Mouse (Mus musculus) left cerebral cortex, adult 18-20 months (tissue): ENCODE measurements around the gene 1700001O22Rik. TPM values are rescaled to one million over a fixed set of nuclear protein-coding genes. Genes with fewer than 3 reads are reported as not detected.

Experiments
- DNase-seq, 2 experiments: peaks; one replicate each; pipeline ENCODE4 v3.0.0; 2021 to 2022; ENCODE audit warnings: low spot score in 2 of 2, mixed read lengths in 1 of 2
- total RNA-seq, 2 experiments: library from RNA; stranded (reverse); gene quantifications; 2 replicates each; pipeline ENCODE4 v1.2.3; 2021

1700001O22Rik gene
- total RNA-seq, 2 experiments from 2014 or later: 8.2 to 8.4 TPM

GRCm38 (mm10) chr2:30782312-30783290 lies 20.9 kb downstream of the 1700001O22Rik start:
- DNase-seq: no peak

- DNase-seq: no peak
Observed at GRCm38 (mm10) chr2:30779241-30779640, 24.2 kb downstream of the 1700001O22Rik start.

- no peak for DNase-seq
Observed at GRCm38 (mm10) chr2:30778235-30778634, 25.2 kb downstream of the 1700001O22Rik start.

GRCm38 (mm10) chr2:30777266-30777665 lies 26.2 kb downstream of the 1700001O22Rik start:
- DNase-seq: no peak

GRCm38 (mm10) chr2:30775955-30776354 lies 27.5 kb downstream of the 1700001O22Rik start:
- no peak for DNase-seq

- DNase-seq: no peak
Observed at GRCm38 (mm10) chr2:30773313-30774005, 30.0 kb downstream of the 1700001O22Rik start.

GRCm38 (mm10) chr2:30772581-30773312 lies 30.7 kb downstream of the 1700001O22Rik start:
- DNase-seq: no peak

- DNase-seq: peak; percentile 70 to 82
Observed at GRCm38 (mm10) chr2:30771806-30772460, 31.5 kb downstream of the 1700001O22Rik start.

- DNase-seq: peak; percentile 26 to 35
Observed at GRCm38 (mm10) chr2:30771368-30771805, 32.1 kb downstream of the 1700001O22Rik start.

GRCm38 (mm10) chr2:30769187-30769586 lies 34.3 kb downstream of the 1700001O22Rik start:
- DNase-seq: no peak

- no peak for DNase-seq
Observed at GRCm38 (mm10) chr2:30768529-30768928, 34.9 kb downstream of the 1700001O22Rik start.

- peak in 1 of 2 experiments; percentile 1 for DNase-seq
Observed at GRCm38 (mm10) chr2:30767626-30768240, 35.7 kb downstream of the 1700001O22Rik start.

GRCm38 (mm10) chr2:30766446-30766845 lies 37.0 kb downstream of the 1700001O22Rik start:
- DNase-seq: no peak

- DNase-seq: no peak
Observed at GRCm38 (mm10) chr2:30760706-30761105, 42.8 kb downstream of the 1700001O22Rik start.

- DNase-seq: no peak
Observed at GRCm38 (mm10) chr2:30759858-30760547, 43.5 kb downstream of the 1700001O22Rik start.

- DNase-seq: no peak
Observed at GRCm38 (mm10) chr2:30759442-30759841, 44.0 kb downstream of the 1700001O22Rik start.

- no peak for DNase-seq
Observed at GRCm38 (mm10) chr2:30759088-30759374, 44.4 kb downstream of the 1700001O22Rik start.

- DNase-seq: peak; percentile 40 to 44
Observed at GRCm38 (mm10) chr2:30758341-30759087, 44.9 kb downstream of the 1700001O22Rik start.
